Mouse (Mus musculus) testis, adult 2 months (tissue): ENCODE measurements around the gene Tspyl3.

Experiments used
- CTCF ChIP-seq: fragments of 200-500 bp; IDR thresholded peaks from 2 replicates; pipeline ENCODE4 v1.5.1; 2012; ENCODE audit warnings: low read depth, mild to moderate bottlenecking, inconsistent platforms, low read length, moderate library complexity; ENCODE audit not compliant: control insufficient read depth, insufficient read depth, insufficient replicate concordance
- POLR2A ChIP-seq: fragments of 200-500 bp; IDR thresholded peaks from 2 replicates; pipeline ENCODE4 v1.6.1; 2012; ENCODE audit warnings: low read depth, mild to moderate bottlenecking, inconsistent platforms, low read length, moderate library complexity; ENCODE audit not compliant: control insufficient read depth

- TF ChIP-seq CTCF = no peak
- no peak for TF ChIP-seq POLR2A
Measured at GRCm38 (mm10) chr2:153228523-153228922, 3.3 kb upstream of the Tspyl3 start.
